Mouse (Mus musculus) liver, embryonic 14.5 days (tissue): Measurements from ENCODE around the gene Igdcc3.

Experiments used
- CTCF ChIP-seq: IDR thresholded peaks from 2 replicates; pipeline ENCODE4 v1.5.1; 2016; ENCODE audit warnings: antibody characterized with exemption, low read depth, control low read depth
- EP300 ChIP-seq: IDR thresholded peaks from 2 replicates; pipeline ENCODE4 v1.6.1; 2016; ENCODE audit warnings: antibody characterized with exemption, low read depth

DNA sequence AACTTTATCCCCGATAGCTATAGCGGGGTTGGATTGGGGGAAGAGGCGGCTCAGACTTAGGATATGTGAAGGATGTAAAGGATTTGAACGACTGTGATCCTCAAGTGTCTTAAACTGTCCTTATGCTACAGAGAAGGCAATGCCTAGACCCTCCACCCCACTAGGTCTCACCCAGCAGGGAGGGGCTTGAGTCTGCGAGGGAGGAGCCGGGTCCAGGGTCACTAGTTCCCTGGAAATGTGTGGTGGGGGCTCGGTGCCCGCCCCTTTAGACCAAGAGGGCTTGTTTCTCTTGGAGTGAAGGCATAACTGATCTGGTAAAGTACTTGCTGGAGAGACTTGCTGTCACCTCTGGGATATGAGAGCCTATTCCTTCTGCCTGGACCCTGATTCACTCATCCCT, 1.4 kb downstream of the Igdcc3 start:
- TF ChIP-seq CTCF, result no peak
- TF ChIP-seq EP300, result no peak
